Mouse (Mus musculus): ENCODE results near the gene Cd79b.

Gene Cd79b

GRCm38 (mm10) chr11:106283371-106283770 lies 31.2 kb downstream of the Cd79b start:
- in situ Hi-C loops (cut with MboI; ENCODE audit: unreplicated experiment in 2 of 2) = no loop called here

GRCm38 (mm10) chr11:106282452-106282851 lies 32.1 kb downstream of the Cd79b start:
- in situ Hi-C loops (cut with MboI; ENCODE audit: unreplicated experiment in 2 of 2) = no loop called here

GRCm38 (mm10) chr11:106276454-106276853 lies 38.1 kb downstream of the Cd79b start, which contains the start of gene Tcam1:
Tcam1 (plus strand) TSS chr11:106276672.
- in situ Hi-C loops (cut with MboI; ENCODE audit: unreplicated experiment in 2 of 2) = no loop called here

GRCm38 (mm10) chr11:106274971-106275411 lies 39.6 kb downstream of the Cd79b start:
- in situ Hi-C loops (cut with MboI; ENCODE audit: unreplicated experiment in 2 of 2) = no loop called here

- in situ Hi-C loops (cut with MboI; ENCODE audit: unreplicated experiment in 2 of 2) = no loop called here
Measured at GRCm38 (mm10) chr11:106274374-106274773, 40.2 kb downstream of the Cd79b start.

GRCm38 (mm10) chr11:106273811-106274210 lies 40.8 kb downstream of the Cd79b start:
- in situ Hi-C loops (cut with MboI; ENCODE audit: unreplicated experiment in 2 of 2) = no loop called here

GRCm38 (mm10) chr11:106273311-106273684 lies 41.3 kb downstream of the Cd79b start:
- in situ Hi-C loops (cut with MboI; ENCODE audit: unreplicated experiment in 2 of 2) = no loop called here

GRCm38 (mm10) chr11:106272644-106273310 lies 41.8 kb downstream of the Cd79b start, which contains the start of gene Smarcd2:
Smarcd2 (minus strand) TSS chr11:106272972.
- in situ Hi-C loops (cut with MboI; ENCODE audit: unreplicated experiment in 2 of 2) = no loop called here

GRCm38 (mm10) chr11:106271794-106272643 lies 42.5 kb downstream of the Cd79b start:
- in situ Hi-C loops (cut with MboI; ENCODE audit: unreplicated experiment in 2 of 2) = no loop called here

- in situ Hi-C loops (cut with MboI; ENCODE audit: unreplicated experiment in 2 of 2) = no loop called here
Measured at GRCm38 (mm10) chr11:106271131-106271793, 43.3 kb downstream of the Cd79b start.

GRCm38 (mm10) chr11:106269060-106269431 lies 45.5 kb downstream of the Cd79b start:
- in situ Hi-C loops (cut with MboI; ENCODE audit: unreplicated experiment in 2 of 2) = loop anchor here in 1 of 2 experiments (5.0 kb wide), 1 partner anchor 47 kb away; no protein-coding TSS in a partner anchor

- in situ Hi-C loops (cut with MboI; ENCODE audit: unreplicated experiment in 2 of 2) = loop anchor here in 1 of 2 experiments (5.0 kb wide), 1 partner anchor 46 kb away; no protein-coding TSS in a partner anchor
Measured at GRCm38 (mm10) chr11:106268326-106269059, 46.1 kb downstream of the Cd79b start.

GRCm38 (mm10) chr11:106267871-106268270 lies 46.7 kb downstream of the Cd79b start:
- in situ Hi-C loops (cut with MboI; ENCODE audit: unreplicated experiment in 2 of 2) = loop anchor here in 1 of 2 experiments (5.0 kb wide), 1 partner anchor 46 kb away; no protein-coding TSS in a partner anchor

- in situ Hi-C loops (cut with MboI; ENCODE audit: unreplicated experiment in 2 of 2) = loop anchor here in 1 of 2 experiments (5.0 kb wide), 1 partner anchor 45 kb away; no protein-coding TSS in a partner anchor
Measured at GRCm38 (mm10) chr11:106267311-106267852, 47.2 kb downstream of the Cd79b start.

GRCm38 (mm10) chr11:106266431-106266830 lies 48.1 kb downstream of the Cd79b start:
- in situ Hi-C loops (cut with MboI; ENCODE audit: unreplicated experiment in 2 of 2) = loop anchor here in 1 of 2 experiments (5.0 kb wide), 1 partner anchor 44 kb away; no protein-coding TSS in a partner anchor

- in situ Hi-C loops (cut with MboI; ENCODE audit: unreplicated experiment in 2 of 2) = loop anchor here in 1 of 2 experiments (5.0 kb wide), 1 partner anchor 43 kb away; no protein-coding TSS in a partner anchor
Measured at GRCm38 (mm10) chr11:106265570-106265969, 49.0 kb downstream of the Cd79b start.

- in situ Hi-C loops (cut with MboI; ENCODE audit: unreplicated experiment in 2 of 2) = loop anchor here in 1 of 2 experiments (5.0 kb wide), 1 partner anchor 43 kb away; no protein-coding TSS in a partner anchor
Measured at GRCm38 (mm10) chr11:106264988-106265387, 49.6 kb downstream of the Cd79b start.

GRCm38 (mm10) chr11:106263963-106264362 lies 50.6 kb downstream of the Cd79b start:
- in situ Hi-C loops (cut with MboI; ENCODE audit: unreplicated experiment in 2 of 2) = no loop called here

Data from v-Abl transformed pro-B cells (cell line).